7 mouse cellular contexts compared by ENCODE assay signal in the genomic region with DNA sequence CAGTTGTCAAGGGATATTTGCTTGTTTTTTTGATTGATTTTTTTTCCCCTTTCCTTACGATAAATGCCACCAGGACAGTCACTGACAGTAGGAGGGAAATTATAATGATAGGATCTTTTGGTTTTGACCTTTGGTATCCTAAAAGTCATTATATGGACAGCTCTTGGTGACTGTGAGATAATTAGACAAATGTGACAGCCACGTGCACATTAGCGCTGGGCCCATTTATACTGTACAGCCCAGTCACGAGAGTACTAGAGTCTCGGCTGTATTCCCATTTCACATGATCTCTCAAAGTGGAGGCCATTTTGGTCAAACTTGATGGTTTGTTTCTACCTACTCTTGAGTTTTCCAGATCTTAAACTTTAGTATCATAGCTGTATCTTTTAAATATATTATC. TPM values are rescaled to one million over a fixed set of nuclear protein-coding genes. Genes with fewer than 3 reads are reported as not detected.
DNase-seq lines count a peak whose midpoint lies in the region; ATAC-seq and TF ChIP-seq lines count a peak whose summit lies in the region.

No protein-coding gene starts in this region.

- peaks cover 3% of the 10 kb centered on the region; the same call in 1 of the 2 replicates for H3K4me1 ChIP-seq in lung, postnatal 0 days (ENCODE audit: insufficient read depth, low read depth, low read length)
- H3K4me1 ChIP-seq in forebrain, embryonic 12.5 days, result peaks cover 25% of the 10 kb centered on the region
- H3K4me1 ChIP-seq in limb, embryonic 12.5 days (replicated peaks), result peaks cover 52% of the 10 kb centered on the region
- H3K4me1 ChIP-seq in neural tube, embryonic 15.5 days, result peaks cover 28% of the 10 kb centered on the region

- DNase-seq in lung, postnatal 0 days (ENCODE audit: low spot score), result no peak
- no peak for DNase-seq in lung, postnatal 36 days
- no peak for DNase-seq in adrenal gland, adult 8-10 months

- peak overlapping the region; percentile 94; the same call in 1 of the 2 replicates for H3K4me2 ChIP-seq in lung, postnatal 0 days (replicated peaks; ENCODE audit: low read depth, low read length)
- peak overlapping the region; percentile 72 for H3K4me2 ChIP-seq in forebrain, embryonic 12.5 days
- peak overlapping the region; percentile 87 for H3K4me2 ChIP-seq in limb, embryonic 12.5 days
- H3K4me2 ChIP-seq in neural tube, embryonic 15.5 days, result peak overlapping the region; percentile 92

- no peaks in the 10 kb centered on the region for H3K36me3 ChIP-seq in lung, postnatal 0 days (ENCODE audit: insufficient read depth, low read length)
- no peaks in the 10 kb centered on the region for H3K36me3 ChIP-seq in forebrain, embryonic 12.5 days (replicated peaks)
- H3K36me3 ChIP-seq in limb, embryonic 12.5 days, result no peaks in the 10 kb centered on the region
- H3K36me3 ChIP-seq in neural tube, embryonic 15.5 days, result no peaks in the 10 kb centered on the region

- TF ChIP-seq CTCF in lung, postnatal 0 days (IDR thresholded peaks at IDR 0.05), result no peak

- 0 out of 2 replicates have a peak overlapping the region, but pooled peaks have one; percentile 88 for H3K4me3 ChIP-seq in lung, postnatal 0 days (ENCODE audit: low read depth, low read length)
- peak overlapping the region; percentile 76 for H3K4me3 ChIP-seq in forebrain, embryonic 12.5 days (replicated peaks)
- peak overlapping the region; percentile 76 for H3K4me3 ChIP-seq in limb, embryonic 12.5 days (replicated peaks)
- peak overlapping the region; percentile 73 for H3K4me3 ChIP-seq in neural tube, embryonic 15.5 days (replicated peaks)

- ATAC-seq in lung, postnatal 0 days, result no peak
- ATAC-seq in forebrain, embryonic 12.5 days (ENCODE audit: low FRiP score), result no peak
- no peak for ATAC-seq in limb, embryonic 12.5 days (ENCODE audit: insufficient number of reproducible peaks, insufficient read depth, low FRiP score, low TSS enrichment, low read depth)
- ATAC-seq in neural tube, embryonic 15.5 days (ENCODE audit: low FRiP score), result no peak
- ATAC-seq in frontal cortex, adult (ENCODE audit: low TSS enrichment), result no peak

- no peaks in the 10 kb centered on the region for H3K27me3 ChIP-seq in lung, postnatal 0 days (replicated peaks; ENCODE audit: insufficient read depth, low read length)
- no peaks in the 10 kb centered on the region for H3K27me3 ChIP-seq in forebrain, embryonic 12.5 days
- no peaks in the 10 kb centered on the region for H3K27me3 ChIP-seq in limb, embryonic 12.5 days
- no peaks in the 10 kb centered on the region for H3K27me3 ChIP-seq in neural tube, embryonic 15.5 days (replicated peaks)

- no peak overlapping the region for H3K27ac ChIP-seq in lung, postnatal 0 days (ENCODE audit: low read length)
- H3K27ac ChIP-seq in forebrain, embryonic 12.5 days, result peak overlapping the region; percentile 95; the same call in 1 of the 2 replicates
- peak overlapping the region; percentile 99 for H3K27ac ChIP-seq in limb, embryonic 12.5 days
- H3K27ac ChIP-seq in neural tube, embryonic 15.5 days (replicated peaks), result no peak overlapping the region

- H3K9me3 ChIP-seq in lung, postnatal 0 days (ENCODE audit: low read length), result no peaks in the 10 kb centered on the region
- H3K9me3 ChIP-seq in forebrain, embryonic 12.5 days, result no peaks in the 10 kb centered on the region
- H3K9me3 ChIP-seq in limb, embryonic 12.5 days, result no peaks in the 10 kb centered on the region
- H3K9me3 ChIP-seq in neural tube, embryonic 15.5 days (replicated peaks), result no peaks in the 10 kb centered on the region

- H3K9ac ChIP-seq in lung, postnatal 0 days (replicated peaks; ENCODE audit: low read depth), result no peak overlapping the region
- no peak overlapping the region for H3K9ac ChIP-seq in forebrain, embryonic 12.5 days
- H3K9ac ChIP-seq in limb, embryonic 12.5 days (replicated peaks), result no peak overlapping the region; the same call in 1 of the 2 replicates
- no peak overlapping the region; the same call in 1 of the 2 replicates for H3K9ac ChIP-seq in neural tube, embryonic 15.5 days (replicated peaks)

- WGBS in lung, postnatal 0 days, result 62% methylated on average over 5 of the region's 5 CpGs
- 56% methylated on average over 5 of the region's 5 CpGs for WGBS in forebrain, embryonic 12.5 days
- WGBS in limb, embryonic 12.5 days, result 26% methylated on average over 5 of the region's 5 CpGs
- WGBS in neural tube, embryonic 15.5 days, result 49% methylated on average over 5 of the region's 5 CpGs

- TF ChIP-seq EP300 in lung, postnatal 0 days (IDR thresholded peaks at IDR 0.05), result no peak

RNA-seq across cellular contexts. Expression of gene Casd1, which starts 1.4 kb away (rescaled TPM):
- polyA plus RNA-seq in lung, postnatal 0 days (2015; fragmentation: Nextera tagmentation; extraction: Ambion mirVana), result 18.4 and 21.7 TPM in 2 replicates
- polyA plus RNA-seq in forebrain, embryonic 12.5 days (2016; fragmentation: Nextera tagmentation; extraction: Ambion mirVana), result 35.3 and 36.7 TPM in 2 replicates
- polyA plus RNA-seq in limb, embryonic 12.5 days (2016; fragmentation: Nextera tagmentation; extraction: Ambion mirVana), result 51.6 and 53.1 TPM in 2 replicates
- polyA plus RNA-seq in neural tube, embryonic 15.5 days (2015; fragmentation: Nextera tagmentation; extraction: Ambion mirVana), result 39.3 and 43.3 TPM in 2 replicates
- total RNA-seq in adrenal gland, adult 8-10 months (2022), result 10 to 100 TPM; 34.7 to 50.3 (median 38.3) TPM

Comparison
In these comparisons a context has a peak if more than half of its experiments do, and no peak if none do; other contexts are left out.
1. H3K27ac ChIP-seq: peak in forebrain, embryonic 12.5 days (single experiment) and limb, embryonic 12.5 days (single experiment); none in lung, postnatal 0 days (single experiment) and neural tube, embryonic 15.5 days (single experiment).
2. Peak in every context shown above with its lines, with median percentiles within 50 percentile points of each other: H3K4me2 ChIP-seq and H3K4me3 ChIP-seq.